Mouse (Mus musculus) lung, adult 2 months (tissue): ENCODE data around the gene Prdm2.

Experiments used
- CTCF ChIP-seq: fragments of 200-500 bp; IDR thresholded peaks from 2 replicates; pipeline ENCODE4 v1.5.1; 2011; ENCODE audit warnings: mild to moderate bottlenecking, low read length, control low read depth; ENCODE audit not compliant: insufficient read depth
- POLR2A ChIP-seq: fragments of 200-500 bp; IDR thresholded peaks from 2 replicates; pipeline ENCODE4 v1.6.1; 2011; ENCODE audit warnings: low read depth, mild to moderate bottlenecking, control low read depth, low read length, borderline replicate concordance; ENCODE audit errors: extremely low read depth

DNA sequence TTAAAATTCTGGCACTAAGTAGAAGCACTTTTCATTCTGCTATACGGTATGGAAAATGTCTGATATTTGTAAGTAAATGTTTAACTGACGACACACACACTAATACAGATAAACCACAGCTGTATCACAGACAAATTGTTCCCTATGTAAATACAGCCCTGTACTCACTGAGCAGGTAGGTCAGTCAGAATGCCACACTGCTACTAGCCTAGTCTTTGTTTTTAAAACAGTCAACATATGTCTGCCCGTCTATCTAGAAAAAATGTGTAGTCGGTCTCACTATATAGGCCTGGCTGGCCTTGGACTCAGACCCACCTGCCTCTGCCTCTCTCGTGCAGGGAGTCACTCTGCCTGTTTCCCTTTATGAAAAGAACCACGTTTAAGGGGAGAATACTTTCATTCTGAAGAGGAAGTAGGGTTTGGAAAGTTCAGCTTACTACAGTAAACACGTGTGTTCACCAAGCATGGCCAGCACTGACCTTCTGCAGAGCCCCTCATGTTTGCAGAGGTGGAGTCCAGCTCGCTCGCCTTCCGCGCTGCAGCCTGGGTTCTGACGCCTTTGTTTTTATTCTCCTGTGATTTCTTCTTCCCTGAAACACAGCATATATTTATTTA lies 71.0 kb downstream of the Prdm2 start:
- TF ChIP-seq CTCF: no peak
- no peak for TF ChIP-seq POLR2A
